Mouse (Mus musculus) stomach, postnatal 0 days (tissue): Measurements from ENCODE around the gene Hexim2. TPM values are rescaled to one million over a fixed set of nuclear protein-coding genes. Genes with fewer than 3 reads are reported as not detected.
A peak's percentile ranks its signal among the peaks of the same experiment; 100 is the strongest.

Source experiments
- ATAC-seq: fragments of 200-750 bp; cut with Nextera tagmentation; 2 replicates; pipeline ENCODE4 v1.8.0; 2017; ENCODE audit not compliant: low FRiP score, low TSS enrichment
- DNase-seq: peaks from one replicate; pipeline ENCODE4 v3.0.0-alpha.2; 2016; ENCODE audit warnings: low spot score
- H3K27ac ChIP-seq: fragments of 300-500 bp; sonication (generic); replicated peaks from 2 replicates; pipeline ENCODE4 v1.5.1; 2014; ENCODE audit warnings: mild to moderate bottlenecking, control low read depth
- H3K27me3 ChIP-seq: fragments of 300-500 bp; sonication (generic); 2 replicates; pipeline ENCODE4 v1.6.1; 2014; ENCODE audit warnings: low read length; ENCODE audit not compliant: control insufficient read depth, insufficient read depth
- H3K36me3 ChIP-seq: fragments of 300-500 bp; sonication (generic); 2 replicates; pipeline ENCODE4 v1.6.1; 2014; ENCODE audit warnings: low read length, mixed read lengths; ENCODE audit not compliant: control insufficient read depth, insufficient read depth
- H3K4me1 ChIP-seq: fragments of 300-500 bp; sonication (generic); replicated peaks from 2 replicates; pipeline ENCODE4 v1.6.1; 2014; ENCODE audit warnings: antibody characterized with exemption; ENCODE audit not compliant: control insufficient read depth, insufficient read depth
- H3K4me2 ChIP-seq: fragments of 300-500 bp; sonication (generic); replicated peaks from 2 replicates; pipeline ENCODE4 v1.6.1; 2014; ENCODE audit warnings: low read depth, mild to moderate bottlenecking, control low read depth, moderate library complexity
- H3K4me3 ChIP-seq: fragments of 300-500 bp; sonication (generic); 2 replicates; pipeline ENCODE4 v1.5.1; 2014; ENCODE audit warnings: low read depth, low read length, control low read depth
- H3K9ac ChIP-seq: fragments of 300-500 bp; sonication (generic); 2 replicates; pipeline ENCODE4 v1.6.1; 2014; ENCODE audit warnings: mild to moderate bottlenecking, low read length, control low read depth, mixed read lengths
- H3K9me3 ChIP-seq: fragments of 300-500 bp; sonication (generic); 2 replicates; pipeline ENCODE4 v1.6.1; 2016; ENCODE audit warnings: low read length; ENCODE audit not compliant: control insufficient read depth
- CTCF ChIP-seq: IDR thresholded peaks from 2 replicates; pipeline ENCODE4 v1.5.1; 2016; ENCODE audit warnings: antibody characterized with exemption, low read depth, mild to moderate bottlenecking, moderate library complexity
- EP300 ChIP-seq: optimal IDR thresholded peaks from 2 replicates; pipeline ENCODE3; 2016; ENCODE audit warnings: antibody characterized with exemption
- WGBS: fragments of 180-500 bp; shearing (Covaris S2); extraction: QIAGEN DNeasy Blood & Tissue Kit; methylation state at CpG from one replicate; pipeline ENCODE4 v1.1.7; 2014; 5-methylcytosine and 5-hydroxymethylcytosine counted together
- polyA plus RNA-seq: library from polyadenylated mRNA; unstranded; fragments of >200 nt; fragmentation: Nextera tagmentation; extraction: Ambion mirVana; gene quantifications from 2 replicates; pipeline ENCODE4 v1.2.1, GENCODE M21; 2015

Gene Hexim2
- polyA plus RNA-seq, 1 experiment from 2014 or later: 3.7 TPM

- 0 out of 2 replicates have a peak, but pooled peaks cover 3% of the 10 kb centered on the region for H3K36me3 ChIP-seq
- H3K27me3 ChIP-seq: no peaks in the 10 kb centered on the region
- H3K27ac ChIP-seq: peak overlapping the region; percentile 94
- DNase-seq: peak; percentile 31
- TF ChIP-seq EP300 (no peak), CTCF (no peak)
- H3K4me2 ChIP-seq: peak overlapping the region; percentile 11; the same call in 1 of the 2 replicates
- H3K4me1 ChIP-seq: peaks cover 17% of the 10 kb centered on the region
- H3K9me3 ChIP-seq: no peaks in the 10 kb centered on the region
- H3K9ac ChIP-seq: 0 out of 2 replicates have a peak overlapping the region, but pooled peaks have one; percentile 23
- 31% methylated on average over 1 of the region's 1 CpGs for WGBS
- H3K4me3 ChIP-seq: no peak overlapping the region
- 0 out of 2 replicates have a peak, but pooled peaks have one; percentile 2 for ATAC-seq
Measured at GRCm38 (mm10) chr11:103141944-103142255, 9.7 kb downstream of the Hexim2 start.

DNA sequence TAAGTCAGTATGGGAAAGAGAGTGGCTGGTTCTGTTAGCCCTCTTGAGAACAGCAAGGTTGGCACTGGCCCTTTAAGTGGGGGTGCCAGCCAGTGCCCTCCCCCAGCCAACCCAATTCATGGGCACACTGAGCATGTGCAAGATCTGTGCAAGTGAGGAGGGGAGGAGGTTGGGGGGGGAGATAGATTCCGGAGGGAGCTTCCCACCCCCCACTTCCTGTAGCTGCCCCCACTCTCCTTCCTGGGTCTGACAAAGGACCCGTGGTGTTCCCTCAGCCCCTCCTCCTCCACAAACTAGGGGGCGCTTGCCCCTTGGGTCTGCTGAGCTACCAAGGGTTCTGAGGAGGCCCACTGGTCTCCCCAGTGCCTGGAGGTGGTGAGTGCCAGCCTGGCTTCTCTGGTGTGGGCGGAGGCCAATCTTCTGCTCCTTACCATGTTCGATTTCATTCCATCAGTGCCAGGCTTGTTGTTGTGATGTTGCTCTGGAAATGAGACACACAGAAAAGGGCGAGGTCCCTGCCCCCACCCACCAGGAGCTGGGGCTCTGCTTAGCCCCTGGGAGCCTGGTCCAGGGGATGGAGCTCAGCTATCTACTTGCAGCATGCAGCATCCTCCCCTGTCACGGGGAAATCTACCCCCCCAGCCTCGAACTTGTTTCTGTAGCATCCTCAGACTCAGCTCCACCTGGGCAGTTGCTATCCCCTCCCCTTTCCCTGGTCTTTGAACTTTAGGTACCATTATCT is 10.4 kb downstream of the Hexim2 start:
- peak; percentile 68 for DNase-seq
- 35% methylated on average over 8 of the region's 8 CpGs for WGBS
- TF ChIP-seq CTCF (peak; percentile 46), EP300 (no peak)
- H3K27ac ChIP-seq: peak overlapping the region; percentile 94
- no peaks in the 10 kb centered on the region for H3K9me3 ChIP-seq
- peaks cover 17% of the 10 kb centered on the region for H3K4me1 ChIP-seq
- peak; percentile 28; the same call in 1 of the 2 replicates for ATAC-seq
- H3K4me2 ChIP-seq: peak overlapping the region; percentile 37; the same call in 1 of the 2 replicates
- H3K9ac ChIP-seq: peak overlapping the region; percentile 55
- peak overlapping the region; percentile 19; the same call in 1 of the 2 replicates for H3K4me3 ChIP-seq
- H3K27me3 ChIP-seq: no peaks in the 10 kb centered on the region
- H3K36me3 ChIP-seq: 0 out of 2 replicates have a peak, but pooled peaks cover 3% of the 10 kb centered on the region

DNA sequence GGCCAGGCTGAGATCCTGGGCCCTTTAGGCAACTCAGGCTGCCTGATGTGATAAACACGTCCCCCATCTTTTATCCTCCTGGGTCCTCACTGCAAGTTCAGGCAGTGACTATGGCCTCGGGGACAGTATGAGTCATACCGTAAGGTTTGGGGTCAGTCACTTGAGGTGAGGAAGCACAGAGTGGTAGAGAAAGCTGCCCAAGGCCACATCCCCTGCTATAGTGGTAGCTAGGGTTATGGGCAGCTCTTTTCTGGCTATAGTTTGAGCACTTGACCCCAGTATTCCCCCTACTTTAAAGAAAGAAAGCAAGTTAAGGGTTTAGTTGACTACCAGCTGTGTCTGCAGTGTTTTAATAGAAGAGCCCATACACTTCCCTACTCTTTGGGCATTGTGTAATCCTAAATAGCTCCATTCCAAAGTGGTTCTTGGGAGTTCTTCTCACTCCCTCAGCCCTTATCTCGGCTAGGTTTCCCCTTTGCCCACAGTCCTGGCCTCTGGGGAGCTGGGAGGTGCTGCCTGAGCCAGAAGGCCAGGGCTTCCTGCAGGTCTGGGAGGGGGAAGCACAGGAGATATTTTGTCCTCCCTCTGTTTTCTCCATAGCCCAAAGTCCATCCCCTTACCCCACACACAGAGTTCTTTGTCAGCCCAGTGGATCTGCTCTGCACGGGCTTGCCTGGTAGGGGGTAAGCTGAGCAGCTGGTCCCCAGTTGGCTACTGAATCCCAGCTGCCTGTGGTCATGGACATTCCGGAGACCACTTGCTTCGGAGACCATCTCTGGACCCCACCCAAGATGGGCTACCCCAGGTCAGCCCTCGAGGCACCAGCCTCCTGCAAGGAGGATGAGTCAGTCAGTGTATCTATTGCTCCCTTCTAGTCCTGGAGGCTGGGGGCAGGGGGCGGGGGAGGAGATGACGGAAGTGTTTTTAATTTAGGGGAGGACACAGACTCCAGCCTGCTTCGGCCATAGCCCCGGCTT is 12.4 kb downstream of the Hexim2 start:
- TF ChIP-seq CTCF (no peak), EP300 (no peak)
- Histone ChIP-seq H3K4me3 (no peak overlapping the region), H3K9ac (0 out of 2 replicates have a peak overlapping the region, but pooled peaks have one; percentile 5), H3K27me3 (no peaks in the 10 kb centered on the region), H3K36me3 (no peaks in the 10 kb centered on the region), H3K9me3 (no peaks in the 10 kb centered on the region), H3K27ac (peak overlapping the region; percentile 65), H3K4me2 (no peak overlapping the region), H3K4me1 (peaks cover 17% of the 10 kb centered on the region)
- peak; percentile 48 for DNase-seq
- 38% methylated on average over 12 of the region's 12 CpGs for WGBS
- ATAC-seq: no peak

GRCm38 (mm10) chr11:103146386-103146785 is 14.2 kb downstream of the Hexim2 start:
- 93% methylated on average over 4 of the region's 4 CpGs for WGBS
- H3K4me1 ChIP-seq: peaks cover 10% of the 10 kb centered on the region
- H3K36me3 ChIP-seq: no peaks in the 10 kb centered on the region
- no peak overlapping the region for H3K9ac ChIP-seq
- H3K9me3 ChIP-seq: no peaks in the 10 kb centered on the region
- no peaks in the 10 kb centered on the region for H3K27me3 ChIP-seq
- no peak overlapping the region for H3K27ac ChIP-seq
- ATAC-seq (no peak), DNase-seq (no peak)
- no peak overlapping the region for H3K4me3 ChIP-seq
- no peak for TF ChIP-seq EP300
- no peak for TF ChIP-seq CTCF
- H3K4me2 ChIP-seq: no peak overlapping the region

- Histone ChIP-seq H3K36me3 (no peaks in the 10 kb centered on the region), H3K4me2 (no peak overlapping the region), H3K9me3 (no peaks in the 10 kb centered on the region), H3K27ac (no peak overlapping the region), H3K4me1 (0 out of 2 replicates have a peak, but pooled peaks cover 3% of the 10 kb centered on the region), H3K27me3 (no peaks in the 10 kb centered on the region), H3K4me3 (no peak overlapping the region), H3K9ac (no peak overlapping the region; the same call in 1 of the 2 replicates)
- ATAC-seq (no peak), DNase-seq (no peak)
- no peak for TF ChIP-seq EP300
- no peak for TF ChIP-seq CTCF
- WGBS: 59% methylated on average over 4 of the region's 4 CpGs
Measured at GRCm38 (mm10) chr11:103147766-103148165, 15.5 kb downstream of the Hexim2 start.
